Mouse (Mus musculus) megakaryocyte, embryonic 14.5 days (primary cell): ENCODE measurements around the gene Gm20547. TPM values are rescaled to one million over a fixed set of nuclear protein-coding genes. Genes with fewer than 3 reads are reported as not detected.

Experiments used
- H3K27me3 ChIP-seq: replicated peaks from 2 replicates; pipeline ENCODE3; 2012; ENCODE audit warnings: inconsistent platforms
- H3K36me3 ChIP-seq: replicated peaks from 2 replicates; pipeline ENCODE3; 2012; ENCODE audit warnings: low read length, inconsistent platforms, mixed read lengths
- H3K4me1 ChIP-seq: 2 replicates; pipeline ENCODE4 v1.6.1; 2012; ENCODE audit warnings: inconsistent platforms
- H3K4me3 ChIP-seq: replicated peaks from 2 replicates; pipeline ENCODE3; 2012; ENCODE audit warnings: moderate library complexity, mild to moderate bottlenecking, inconsistent platforms
- H3K9me3 ChIP-seq: 2 replicates; pipeline ENCODE4 v1.6.1; 2012; ENCODE audit warnings: inconsistent platforms
- FLI1 ChIP-seq: IDR thresholded peaks from 2 replicates; pipeline ENCODE4 v1.6.1; 2012; ENCODE audit warnings: low read length, inconsistent platforms, mixed read lengths
- GATA1 ChIP-seq: IDR thresholded peaks from 3 replicates; pipeline ENCODE4 v1.6.1; 2012; ENCODE audit warnings: mixed read lengths, low read length, inconsistent platforms, borderline replicate concordance
- polyA plus RNA-seq: library from polyadenylated mRNA; stranded (reverse); fragments of >175 nt; gene quantifications from 2 replicates; pipeline ENCODE4 v1.2.3, GENCODE M21; 2012; ENCODE audit warnings: low replicate concordance; ENCODE audit not compliant: insufficient read depth

Gene Gm20547
- polyA plus RNA-seq, 1 experiment: not detected

GRCm38 (mm10) chr17:34883332-34883731 is 1.5 kb upstream of the Gm20547 start:
- Histone ChIP-seq H3K27me3 (no peaks in the 10 kb centered on the region), H3K4me1 (peaks cover 83% of the 10 kb centered on the region), H3K4me3 (peak overlapping the region; percentile 50), H3K36me3 (no peaks in the 10 kb centered on the region), H3K9me3 (no peaks in the 10 kb centered on the region)
- no peak for TF ChIP-seq FLI1
- no peak for TF ChIP-seq GATA1

DNA sequence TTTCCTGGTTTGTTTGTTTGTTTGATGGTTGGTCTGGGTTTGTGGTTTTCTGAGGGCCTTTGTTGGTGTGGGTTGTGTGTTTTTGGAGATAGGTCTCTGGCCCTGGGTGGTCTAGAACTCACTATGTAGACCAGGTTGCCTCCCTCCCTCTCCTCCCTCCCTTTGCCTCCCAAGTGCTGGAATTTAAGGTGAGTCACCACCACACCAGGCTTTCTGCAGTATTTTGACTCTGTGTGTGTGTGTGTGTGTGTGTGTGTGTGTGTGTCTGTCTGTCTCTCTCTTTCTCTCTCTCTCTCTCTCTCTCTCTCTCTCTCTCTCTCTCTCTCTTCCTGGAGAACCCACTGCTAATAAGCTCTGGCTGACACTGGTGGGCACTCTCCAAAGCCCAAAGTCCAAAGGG is 676 bp downstream of the Gm20547 start:
- no peaks in the 10 kb centered on the region for H3K9me3 ChIP-seq
- peaks cover 3% of the 10 kb centered on the region for H3K27me3 ChIP-seq
- H3K4me3 ChIP-seq: no peak overlapping the region
- no peaks in the 10 kb centered on the region for H3K36me3 ChIP-seq
- peaks cover 63% of the 10 kb centered on the region for H3K4me1 ChIP-seq
- no peak for TF ChIP-seq GATA1
- no peak for TF ChIP-seq FLI1

DNA sequence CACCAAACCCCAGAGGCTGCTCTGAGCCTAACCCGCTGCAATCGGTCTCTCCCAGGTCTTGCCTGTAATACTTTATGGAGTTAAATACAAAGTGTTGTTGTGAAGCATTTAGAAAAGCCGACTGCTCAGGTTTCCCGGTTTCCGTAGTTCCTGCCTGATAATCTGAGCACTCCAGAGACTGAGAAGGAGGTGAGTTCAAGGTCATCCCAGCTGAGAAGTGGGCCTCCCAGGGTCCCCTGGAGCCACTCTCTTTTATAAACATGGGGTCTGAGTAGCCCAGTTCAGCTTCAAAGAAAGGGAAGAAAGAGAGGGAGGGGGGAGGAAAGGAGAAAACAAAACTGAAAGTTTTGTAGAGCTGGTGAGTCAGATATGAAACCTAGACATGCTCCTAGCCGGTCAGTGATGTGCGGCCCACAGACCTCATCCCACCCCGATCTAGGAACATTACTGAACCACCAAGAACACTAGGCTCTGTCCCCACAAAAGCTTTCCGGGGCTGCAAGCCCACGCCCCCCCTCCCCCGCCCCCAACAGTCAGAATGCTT is 2.4 kb downstream of the Gm20547 start, which contains the start of gene Zbtb12:
Gene Zbtb12, plus strand, starts transcription at position 148 of the 544 bp plus-strand sequence.
- Histone ChIP-seq H3K4me1 (peaks cover 45% of the 10 kb centered on the region), H3K27me3 (peaks cover 9% of the 10 kb centered on the region), H3K9me3 (no peaks in the 10 kb centered on the region), H3K4me3 (peak within 1 kb of the TSS; percentile 79), H3K36me3 (no peaks in the 10 kb centered on the region)
- TF ChIP-seq FLI1: no peak
- TF ChIP-seq GATA1: no peak

GRCm38 (mm10) chr17:34874321-34874720 is 7.5 kb downstream of the Gm20547 start:
- Histone ChIP-seq H3K4me1 (peaks cover 4% of the 10 kb centered on the region), H3K4me3 (no peak overlapping the region), H3K36me3 (no peaks in the 10 kb centered on the region), H3K27me3 (peaks cover 21% of the 10 kb centered on the region), H3K9me3 (no peaks in the 10 kb centered on the region)
- TF ChIP-seq FLI1: no peak
- no peak for TF ChIP-seq GATA1

DNA sequence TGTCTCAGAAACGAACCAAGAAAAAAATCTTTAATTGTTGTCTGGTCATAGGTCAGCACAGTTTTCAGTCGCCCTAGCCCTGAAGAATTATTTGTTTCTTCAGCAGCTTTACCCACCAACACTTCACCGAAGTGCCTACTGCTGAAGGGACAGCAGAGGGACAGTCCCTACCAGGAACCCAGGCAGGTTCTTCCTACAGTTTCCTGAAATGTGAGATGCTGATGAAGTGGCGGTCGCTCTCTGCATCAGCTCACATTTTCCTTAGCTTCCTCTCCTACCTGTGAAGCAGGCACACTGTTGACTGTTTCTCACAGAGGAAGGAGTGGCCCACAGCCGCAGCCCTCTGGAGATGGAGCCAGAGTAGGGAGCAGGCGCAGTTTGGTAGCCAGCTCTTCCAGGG is 15.9 kb downstream of the Gm20547 start:
- no peak for TF ChIP-seq GATA1
- TF ChIP-seq FLI1: no peak
- no peak overlapping the region for H3K4me3 ChIP-seq

GRCm38 (mm10) chr17:34862416-34863081 is 19.3 kb downstream of the Gm20547 start, which contains the start of gene Cfb:
Gene Cfb, minus strand, starts transcription at chr17:34862518.
- Histone ChIP-seq H3K4me1 (peaks cover 39% of the 10 kb centered on the region), H3K4me3 (no peak within 1 kb of the TSS), H3K27me3 (peaks cover 51% of the 10 kb centered on the region), H3K36me3 (peaks cover 9% of the 10 kb centered on the region), H3K9me3 (no peaks in the 10 kb centered on the region)
- TF ChIP-seq FLI1 (no peak), GATA1 (no peak)

More for the DNA sequence above, 15.9 kb downstream of the Gm20547 start:
- Histone ChIP-seq H3K36me3 (no peaks in the 10 kb centered on the region), H3K27me3 (peaks cover 43% of the 10 kb centered on the region), H3K9me3 (no peaks in the 10 kb centered on the region), H3K4me1 (peaks cover 9% of the 10 kb centered on the region; the same call in 1 of the 2 replicates)

DNA sequence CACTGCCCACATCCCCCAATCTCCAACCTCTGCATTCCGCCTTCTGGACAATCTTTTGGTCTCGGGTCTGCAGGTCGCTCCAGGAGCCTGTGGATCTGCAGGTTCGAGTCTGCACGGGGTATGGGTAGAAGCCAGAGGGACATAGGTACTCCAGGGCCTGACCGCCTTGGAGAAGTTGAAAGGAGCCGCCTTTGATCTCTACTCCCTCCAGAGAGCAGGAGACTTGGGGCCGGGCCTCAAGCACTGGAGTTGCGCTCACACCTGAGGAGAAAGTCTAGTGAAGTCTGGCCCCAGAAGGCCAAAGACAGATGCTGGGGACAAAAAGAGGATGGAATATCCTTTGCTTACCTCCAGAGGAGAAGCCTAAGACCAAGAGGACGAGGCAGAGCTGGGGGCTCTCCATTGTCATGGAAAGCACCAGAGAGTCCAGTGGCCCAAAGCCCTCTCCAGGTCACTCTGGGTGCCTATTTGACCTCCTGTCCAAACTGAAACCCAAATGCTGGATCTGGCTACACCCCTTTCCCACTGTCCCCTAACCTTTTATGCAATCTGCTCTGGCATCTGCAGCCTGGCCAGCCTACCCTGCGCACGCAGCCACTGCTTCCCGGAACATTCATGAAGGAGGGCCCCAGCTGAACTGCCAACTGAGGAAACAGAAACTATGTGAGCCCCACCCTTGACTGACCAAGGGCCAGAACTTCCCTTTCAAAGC is 20.0 kb downstream of the Gm20547 start:
- no peak overlapping the region for H3K4me3 ChIP-seq
- H3K9me3 ChIP-seq: no peaks in the 10 kb centered on the region
- H3K27me3 ChIP-seq: peaks cover 51% of the 10 kb centered on the region
- peaks cover 39% of the 10 kb centered on the region for H3K4me1 ChIP-seq
- peaks cover 15% of the 10 kb centered on the region for H3K36me3 ChIP-seq
- TF ChIP-seq FLI1 (no peak), GATA1 (no peak)

DNA sequence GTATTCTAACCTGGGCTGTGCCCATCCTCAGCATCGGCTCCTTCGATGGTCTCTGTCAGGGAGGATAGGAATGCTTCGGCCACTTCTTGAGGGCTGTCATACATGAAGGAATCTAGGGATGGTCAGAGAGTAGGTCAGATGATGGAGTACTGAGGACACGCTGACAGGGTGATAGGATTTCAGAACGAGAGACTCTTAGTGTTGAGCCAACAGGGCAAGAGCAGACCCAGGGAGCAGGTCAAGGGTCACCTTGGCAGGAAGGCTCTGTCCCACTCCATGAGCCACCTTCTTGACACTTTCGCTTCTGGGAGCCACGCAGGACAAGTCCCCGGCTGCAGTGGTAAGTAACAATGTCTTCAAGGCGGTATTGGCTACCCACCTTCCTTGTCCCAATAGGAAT is 21.3 kb downstream of the Gm20547 start:
- Histone ChIP-seq H3K9me3 (no peaks in the 10 kb centered on the region), H3K4me3 (no peak overlapping the region), H3K4me1 (peaks cover 39% of the 10 kb centered on the region), H3K36me3 (peaks cover 29% of the 10 kb centered on the region), H3K27me3 (peaks cover 48% of the 10 kb centered on the region)
- TF ChIP-seq FLI1 (no peak), GATA1 (no peak)

- H3K36me3 ChIP-seq: peaks cover 47% of the 10 kb centered on the region
- H3K4me3 ChIP-seq: no peak overlapping the region
- H3K4me1 ChIP-seq: peaks cover 30% of the 10 kb centered on the region
- H3K27me3 ChIP-seq: peaks cover 35% of the 10 kb centered on the region
- no peaks in the 10 kb centered on the region for H3K9me3 ChIP-seq
- TF ChIP-seq FLI1 (no peak), GATA1 (no peak)
These were observed 23.2 kb downstream of the Gm20547 start for GRCm38 (mm10) chr17:34858670-34859069.

DNA sequence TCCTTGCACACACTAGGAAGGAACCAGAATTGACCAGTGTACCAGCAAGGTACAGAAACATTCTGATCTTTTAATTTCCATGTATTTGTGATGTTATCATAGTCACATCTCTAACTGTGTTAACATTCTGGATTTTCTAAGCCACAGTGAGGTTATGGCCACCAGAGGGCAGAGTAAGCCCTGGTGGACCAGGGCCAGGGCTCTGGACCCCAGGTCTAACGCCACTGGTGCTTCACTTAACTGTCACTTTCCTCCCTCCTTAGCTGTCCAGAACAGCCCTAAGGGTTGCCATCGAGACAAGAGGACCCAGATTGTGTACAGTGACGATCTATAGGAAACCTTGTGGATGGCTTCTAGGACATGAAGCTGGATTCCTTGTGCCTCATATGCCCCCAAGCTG is 26.0 kb downstream of the Gm20547 start:
- Histone ChIP-seq H3K27me3 (peaks cover 7% of the 10 kb centered on the region), H3K9me3 (no peaks in the 10 kb centered on the region), H3K4me3 (no peak overlapping the region), H3K36me3 (peaks cover 66% of the 10 kb centered on the region), H3K4me1 (peaks cover 46% of the 10 kb centered on the region)
- TF ChIP-seq FLI1 (no peak), GATA1 (no peak; the same call in 2 of the 3 replicates)
